Mouse (Mus musculus): ENCODE data around the gene 2700081O15Rik. TPM values are rescaled to one million over a fixed set of nuclear protein-coding genes. Genes with fewer than 3 reads are reported as not detected.
"Not testable (repeated sequence)": the region's sequence is repeated elsewhere in the genome, so short reads cannot be mapped to it uniquely, and the experiment has no call there.

2700081O15Rik gene
- 12.8 and 16.0 TPM in 2 replicates for polyA plus RNA-seq (2015; fragmentation: Nextera tagmentation; extraction: Ambion mirVana)

DNA sequence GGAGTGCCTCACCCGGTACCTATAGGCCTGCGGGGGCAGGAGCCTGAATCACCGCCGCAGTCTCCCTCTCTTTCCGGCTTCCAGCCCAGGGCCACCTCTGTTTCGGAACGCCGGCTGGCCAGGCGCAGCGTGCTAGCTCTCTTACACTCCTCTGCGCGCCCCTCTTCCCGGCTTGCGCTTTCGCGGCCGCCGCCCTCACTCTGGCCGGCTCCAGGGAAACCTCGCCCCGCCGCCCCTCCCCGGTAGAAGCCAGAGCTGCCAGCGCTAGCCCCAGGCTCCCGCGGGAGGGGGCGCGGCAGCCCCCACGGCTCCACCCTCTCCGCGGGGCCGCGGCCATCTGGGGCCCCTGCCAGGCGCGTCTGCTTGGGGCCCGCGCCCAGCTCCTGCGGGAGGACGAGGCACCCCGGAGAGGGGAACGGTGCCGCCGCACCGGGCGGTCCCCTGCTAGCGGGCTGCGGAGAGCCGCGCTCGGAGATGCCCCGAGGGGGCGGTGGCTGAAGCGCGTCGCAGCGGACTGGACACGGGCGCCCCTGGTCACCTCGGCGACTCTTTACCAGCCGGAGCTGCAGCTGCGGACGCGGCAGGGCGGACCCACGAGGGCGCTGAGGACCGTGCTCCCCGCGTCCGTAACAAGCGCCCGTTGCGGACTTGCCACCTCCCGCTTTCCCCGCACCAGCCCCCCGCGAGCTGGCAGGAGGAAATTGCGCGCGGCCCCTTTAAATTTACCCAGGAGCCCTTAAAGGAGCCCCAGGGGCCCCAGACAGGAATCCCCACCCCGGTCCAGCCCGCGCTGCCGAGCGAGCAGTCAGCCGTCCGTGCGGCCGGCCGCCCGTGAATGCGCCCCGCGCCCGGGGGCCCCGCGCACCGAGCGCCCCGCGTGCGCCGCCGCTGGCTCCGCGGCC lies at the start of gene 2700081O15Rik:
2700081O15Rik (plus strand) TSS at position 792 of the 902 bp plus-strand sequence.
- peak within 1 kb of the TSS; percentile 99 for H3K9ac ChIP-seq (replicated peaks)
- H3K4me1 ChIP-seq = peaks cover 48% of the 10 kb centered on the region
- H3K36me3 ChIP-seq = 0 out of 2 replicates have a peak, but pooled peaks cover 7% of the 10 kb centered on the region
- peak within 1 kb of the TSS; percentile 85 for H3K4me2 ChIP-seq
- under 1% methylated on average over 92 of the region's 107 CpGs for WGBS
- H3K4me3 ChIP-seq (replicated peaks) = peak within 1 kb of the TSS; percentile 85
- peak within 1 kb of the TSS; percentile 99 for H3K27ac ChIP-seq (replicated peaks)
- no peaks in the 10 kb centered on the region for H3K9me3 ChIP-seq (replicated peaks)
- H3K27me3 ChIP-seq (replicated peaks) = no peaks in the 10 kb centered on the region
- ATAC-seq (ENCODE audit: low FRiP score) = peak; percentile 51

DNA sequence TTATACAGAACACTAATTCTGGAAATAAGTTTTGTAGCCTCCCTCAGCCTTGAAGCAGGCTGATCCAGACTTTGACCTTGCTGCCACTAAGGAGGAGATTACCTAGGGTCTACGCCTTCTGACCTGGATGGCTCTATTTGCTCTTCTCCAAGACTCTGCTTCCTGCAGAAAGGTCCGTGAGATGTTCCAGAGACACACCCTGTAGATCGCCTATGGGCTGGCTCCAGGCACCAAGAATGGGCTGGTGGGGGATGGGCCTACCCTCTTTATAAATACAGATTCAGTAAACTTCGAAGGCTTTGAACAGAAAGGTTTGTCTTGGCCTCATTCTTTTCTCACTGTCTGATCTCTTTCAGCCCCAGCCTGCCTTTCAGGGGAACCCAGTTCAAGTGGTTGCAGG lies 48.0 kb upstream of the 2700081O15Rik start:
- peaks cover 64% of the 10 kb centered on the region for H3K36me3 ChIP-seq
- H3K9ac ChIP-seq (replicated peaks); H3K9me3 ChIP-seq (replicated peaks); H3K27me3 ChIP-seq (replicated peaks); H3K4me3 ChIP-seq (replicated peaks); H3K27ac ChIP-seq (replicated peaks); H3K4me2 ChIP-seq; H3K4me1 ChIP-seq; ATAC-seq (ENCODE audit: low FRiP score): not testable (repeated sequence)
- 94% methylated on average over 4 of the region's 4 CpGs for whole genome bisulfite sequencing

DNA sequence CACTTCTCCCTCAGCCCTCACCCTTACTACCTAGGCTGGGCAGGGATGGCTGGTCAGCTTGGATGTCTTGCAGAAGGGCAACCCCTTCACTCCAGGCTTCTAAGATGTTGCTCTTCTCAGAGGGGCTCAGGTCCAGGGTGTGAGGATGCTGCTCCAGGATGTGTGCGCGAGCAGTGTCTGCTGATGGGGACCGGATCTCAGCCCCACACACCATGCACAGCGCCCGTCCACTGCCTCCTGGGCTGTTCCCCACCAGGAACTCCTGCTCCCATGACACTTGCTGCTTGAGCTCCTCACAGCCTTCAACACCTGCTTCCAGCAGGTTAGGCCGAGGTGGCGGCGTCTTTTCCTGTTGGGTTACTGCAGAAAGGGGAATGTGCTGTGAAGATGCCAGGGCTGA lies 42.9 kb upstream of the 2700081O15Rik start:
- Histone ChIP-seq H3K4me2 (no peak overlapping the region), H3K36me3 (peaks cover 57% of the 10 kb centered on the region), H3K9me3 (replicated peaks) (no peaks in the 10 kb centered on the region), H3K27ac (replicated peaks) (no peak overlapping the region), H3K27me3 (replicated peaks) (no peaks in the 10 kb centered on the region), H3K4me3 (replicated peaks) (no peak overlapping the region), H3K4me1 (0 out of 2 replicates have a peak, but pooled peaks cover 9% of the 10 kb centered on the region), H3K9ac (replicated peaks) (no peak overlapping the region)
- no peak for ATAC-seq (ENCODE audit: low FRiP score)
- 98% methylated on average over 8 of the region's 8 CpGs for WGBS

DNA sequence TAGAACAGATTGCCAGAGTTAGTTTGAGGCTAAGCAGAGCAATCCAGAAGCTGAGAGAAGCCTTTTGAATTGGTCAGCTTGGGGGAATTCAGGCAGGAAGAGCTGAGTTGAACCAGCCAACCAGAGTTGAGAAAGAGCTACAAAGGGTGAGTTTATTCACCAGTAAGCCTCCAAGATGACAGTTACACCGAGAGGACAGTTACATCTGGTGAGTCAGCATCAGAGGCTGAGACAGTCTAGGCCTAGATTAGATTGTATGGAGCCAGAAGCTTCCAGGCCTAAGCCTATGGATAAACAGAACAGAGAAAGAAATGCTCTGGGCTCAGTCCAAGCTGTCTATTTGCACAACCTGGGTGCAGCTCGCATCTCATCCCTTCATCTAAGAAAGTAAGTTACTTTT lies 39.8 kb upstream of the 2700081O15Rik start:
- 85% methylated on average over 2 of the region's 2 CpGs for WGBS

DNA sequence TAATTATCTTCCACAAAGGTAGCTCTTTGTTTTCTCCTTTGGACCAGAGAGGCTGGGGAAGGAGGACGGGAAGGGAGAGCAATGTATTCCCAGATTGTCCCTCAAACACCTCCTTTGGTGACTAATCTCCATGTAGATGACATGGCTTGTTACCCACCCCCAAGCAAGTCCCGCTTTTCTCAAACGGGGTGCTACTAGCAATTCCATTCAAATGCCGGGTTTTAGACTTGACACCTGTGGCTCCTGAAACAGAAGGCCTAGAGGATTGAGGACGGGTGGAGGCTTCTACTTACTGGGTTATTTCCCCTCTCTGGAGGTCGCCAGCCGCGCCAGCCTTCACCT lies 35.5 kb upstream of the 2700081O15Rik start:
- Histone ChIP-seq H3K9me3 (replicated peaks) (no peaks in the 10 kb centered on the region), H3K36me3 (no peaks in the 10 kb centered on the region), H3K4me3 (replicated peaks) (peak overlapping the region; percentile 89), H3K9ac (replicated peaks) (peak overlapping the region; percentile 91), H3K27me3 (replicated peaks) (no peaks in the 10 kb centered on the region), H3K27ac (replicated peaks) (peak overlapping the region; percentile 97), H3K4me2 (peak overlapping the region; percentile 77), H3K4me1 (peaks cover 48% of the 10 kb centered on the region)
- WGBS = under 1% methylated on average over 8 of the region's 8 CpGs
- ATAC-seq (ENCODE audit: low FRiP score) = no peak

More for the DNA sequence above, 39.8 kb upstream of the 2700081O15Rik start:
- no peak for ATAC-seq (ENCODE audit: low FRiP score)
- Histone ChIP-seq H3K4me2 (no peak overlapping the region), H3K27ac (replicated peaks) (no peak overlapping the region), H3K4me3 (replicated peaks) (no peak overlapping the region), H3K27me3 (replicated peaks) (no peaks in the 10 kb centered on the region), H3K9me3 (replicated peaks) (no peaks in the 10 kb centered on the region), H3K9ac (replicated peaks) (no peak overlapping the region), H3K36me3 (peaks cover 28% of the 10 kb centered on the region), H3K4me1 (peaks cover 33% of the 10 kb centered on the region)

DNA sequence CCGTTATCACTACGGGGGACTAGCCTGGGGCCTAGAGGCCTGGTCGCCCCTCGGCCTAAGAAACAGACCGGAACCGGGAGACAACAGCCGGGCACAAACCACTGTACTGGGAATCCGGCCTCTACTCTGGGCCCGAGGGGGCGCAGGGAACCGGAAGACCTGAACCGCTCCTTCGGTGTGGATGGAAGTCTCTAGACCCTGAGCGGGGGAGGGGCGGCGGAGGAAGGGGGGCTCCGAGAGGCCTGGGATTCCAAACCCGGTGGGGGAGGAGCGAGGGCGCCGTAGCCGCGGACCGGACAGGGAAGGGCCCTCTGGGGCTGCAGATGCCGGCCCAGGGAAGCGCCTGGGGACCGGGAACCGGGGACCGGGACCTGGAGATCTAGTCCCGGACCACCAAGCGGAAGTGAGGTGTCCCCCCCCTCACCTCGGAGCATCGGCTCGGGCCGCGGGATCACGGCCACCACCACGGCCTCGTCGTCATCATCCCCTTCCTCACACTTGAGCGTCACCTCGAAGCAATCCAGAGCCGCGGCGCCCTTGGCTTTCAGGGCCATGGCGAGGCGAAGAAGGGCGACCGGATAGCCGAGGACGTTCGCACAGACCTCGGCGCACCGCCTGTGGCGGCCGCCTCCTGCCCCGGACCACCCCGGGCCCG lies 35.0 kb upstream of the 2700081O15Rik start:
- H3K4me1 ChIP-seq = peaks cover 47% of the 10 kb centered on the region
- ATAC-seq (ENCODE audit: low FRiP score) = peak; percentile 70

DNA sequence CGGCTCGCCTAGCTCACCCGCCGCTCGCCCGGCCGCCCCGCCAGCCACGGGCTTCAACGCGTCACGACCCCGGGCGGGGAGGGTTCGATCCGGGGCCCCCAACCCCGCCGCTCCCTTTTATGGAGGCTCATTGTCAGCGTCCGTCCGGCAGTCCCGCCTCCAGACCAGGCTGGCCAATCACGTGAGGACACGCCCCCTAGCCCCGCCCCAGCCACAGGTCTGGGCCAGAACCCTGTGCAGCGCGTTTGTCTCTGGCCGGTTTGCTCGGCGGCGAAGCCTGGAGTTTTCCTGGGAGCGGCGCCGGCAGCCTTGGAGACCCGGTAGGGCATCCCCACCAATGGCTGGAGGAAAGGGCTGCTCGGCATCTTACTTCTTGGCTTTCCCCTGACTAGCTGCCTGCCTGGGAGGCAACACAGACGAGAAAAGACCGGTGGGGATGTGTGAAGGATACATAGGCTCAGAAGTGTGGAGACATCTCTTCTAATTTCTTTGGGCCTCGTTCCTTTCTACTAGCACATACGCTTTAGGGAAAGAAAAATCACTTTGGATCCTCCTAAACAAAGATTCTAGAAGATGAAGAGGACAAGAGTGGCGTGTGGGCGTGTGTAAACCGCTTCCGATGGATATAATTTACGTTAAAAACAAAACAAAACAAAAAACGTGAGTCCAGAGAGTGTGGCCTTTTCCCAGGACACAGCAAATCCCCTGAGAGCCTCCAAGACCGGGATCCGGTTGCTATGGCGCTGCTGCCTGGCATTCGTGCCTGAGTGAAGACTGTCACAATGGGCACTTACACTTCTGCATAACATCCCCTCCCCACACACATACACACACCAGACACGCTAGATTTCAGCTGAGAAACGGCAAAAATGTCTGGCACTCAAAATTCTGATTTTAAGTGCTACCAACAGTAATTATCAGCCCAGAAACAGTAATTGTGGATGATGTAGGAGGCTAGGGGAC lies 34.2 kb upstream of the 2700081O15Rik start, which contains the start of gene Spindoc:
Spindoc (minus strand) TSS at position 92 of the 963 bp plus-strand sequence.
- no peaks in the 10 kb centered on the region for H3K36me3 ChIP-seq
- H3K4me1 ChIP-seq = peaks cover 44% of the 10 kb centered on the region
- peak within 1 kb of the TSS; percentile 91 for H3K9ac ChIP-seq (replicated peaks)
- H3K27ac ChIP-seq (replicated peaks) = peak within 1 kb of the TSS; percentile 97
- peak within 1 kb of the TSS; percentile 77 for H3K4me2 ChIP-seq
- no peaks in the 10 kb centered on the region for H3K9me3 ChIP-seq (replicated peaks)
- peak; percentile 98 for ATAC-seq (ENCODE audit: low FRiP score)
- H3K4me3 ChIP-seq (replicated peaks) = peak within 1 kb of the TSS; percentile 89
- H3K27me3 ChIP-seq (replicated peaks) = no peaks in the 10 kb centered on the region
- WGBS = under 1% methylated on average over 46 of the region's 52 CpGs

More for the DNA sequence above, 35.0 kb upstream of the 2700081O15Rik start:
- Histone ChIP-seq H3K9me3 (replicated peaks) (no peaks in the 10 kb centered on the region), H3K4me3 (replicated peaks) (peak overlapping the region; percentile 89), H3K9ac (replicated peaks) (peak overlapping the region; percentile 91), H3K4me2 (peak overlapping the region; percentile 77), H3K27me3 (replicated peaks) (no peaks in the 10 kb centered on the region), H3K27ac (replicated peaks) (peak overlapping the region; percentile 97), H3K36me3 (no peaks in the 10 kb centered on the region)
- WGBS = under 1% methylated on average over 54 of the region's 60 CpGs

DNA sequence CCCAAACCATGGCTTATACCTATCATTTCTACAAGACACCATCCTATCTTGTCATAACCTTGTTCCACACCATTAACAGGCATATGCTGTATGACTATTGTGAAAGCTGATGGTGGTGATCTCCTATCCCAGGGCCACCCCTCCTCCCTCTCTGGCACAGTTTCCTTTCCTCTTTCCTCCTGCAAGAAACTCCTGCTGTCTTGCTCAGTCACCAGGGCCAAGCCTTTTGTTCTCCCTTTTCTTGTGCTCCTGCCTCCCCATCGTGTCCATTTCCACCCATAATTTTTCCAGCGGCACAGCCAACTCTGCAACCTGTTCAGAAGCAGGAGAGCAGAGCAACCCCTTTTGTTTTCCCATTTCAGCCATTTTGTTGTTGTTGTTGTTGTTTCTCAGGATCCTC lies 31.4 kb upstream of the 2700081O15Rik start:
- no peak overlapping the region for H3K27ac ChIP-seq (replicated peaks)
- no peak for ATAC-seq (ENCODE audit: low FRiP score)
- no peak overlapping the region for H3K9ac ChIP-seq (replicated peaks)
- H3K4me3 ChIP-seq (replicated peaks) = no peak overlapping the region
- H3K4me1 ChIP-seq = peaks cover 25% of the 10 kb centered on the region
- 38% methylated on average over 2 of the region's 2 CpGs for WGBS
- H3K27me3 ChIP-seq (replicated peaks) = no peaks in the 10 kb centered on the region
- no peak overlapping the region for H3K4me2 ChIP-seq
- H3K9me3 ChIP-seq (replicated peaks) = no peaks in the 10 kb centered on the region
- no peaks in the 10 kb centered on the region for H3K36me3 ChIP-seq

DNA sequence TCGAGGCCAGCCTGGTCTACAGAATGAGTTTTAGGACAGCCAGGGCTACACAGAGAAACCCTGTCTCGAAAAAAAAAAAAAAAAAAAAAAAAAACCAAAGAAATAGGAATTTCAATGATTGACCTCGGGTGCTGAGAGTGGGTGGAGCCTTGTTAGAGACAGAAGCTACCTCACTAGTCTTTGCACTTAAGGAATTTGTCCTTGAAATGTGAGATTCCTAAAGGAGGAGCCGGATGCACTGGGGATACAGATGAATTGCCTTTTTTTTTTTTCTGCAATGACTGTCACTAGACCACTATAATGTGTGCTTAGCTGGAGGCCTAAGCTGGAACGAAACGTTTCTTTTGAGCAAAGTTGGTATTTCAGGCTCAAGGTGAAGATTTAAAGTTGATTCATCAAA lies 28.9 kb upstream of the 2700081O15Rik start:
- Histone ChIP-seq H3K9ac (replicated peaks) (no peak overlapping the region), H3K27ac (replicated peaks) (no peak overlapping the region), H3K27me3 (replicated peaks) (no peaks in the 10 kb centered on the region), H3K4me3 (replicated peaks) (no peak overlapping the region), H3K36me3 (no peaks in the 10 kb centered on the region), H3K4me1 (peaks cover 14% of the 10 kb centered on the region), H3K9me3 (replicated peaks) (no peaks in the 10 kb centered on the region), H3K4me2 (no peak overlapping the region)
- no peak for ATAC-seq (ENCODE audit: low FRiP score)
- WGBS = 91% methylated on average over 6 of the region's 6 CpGs

DNA sequence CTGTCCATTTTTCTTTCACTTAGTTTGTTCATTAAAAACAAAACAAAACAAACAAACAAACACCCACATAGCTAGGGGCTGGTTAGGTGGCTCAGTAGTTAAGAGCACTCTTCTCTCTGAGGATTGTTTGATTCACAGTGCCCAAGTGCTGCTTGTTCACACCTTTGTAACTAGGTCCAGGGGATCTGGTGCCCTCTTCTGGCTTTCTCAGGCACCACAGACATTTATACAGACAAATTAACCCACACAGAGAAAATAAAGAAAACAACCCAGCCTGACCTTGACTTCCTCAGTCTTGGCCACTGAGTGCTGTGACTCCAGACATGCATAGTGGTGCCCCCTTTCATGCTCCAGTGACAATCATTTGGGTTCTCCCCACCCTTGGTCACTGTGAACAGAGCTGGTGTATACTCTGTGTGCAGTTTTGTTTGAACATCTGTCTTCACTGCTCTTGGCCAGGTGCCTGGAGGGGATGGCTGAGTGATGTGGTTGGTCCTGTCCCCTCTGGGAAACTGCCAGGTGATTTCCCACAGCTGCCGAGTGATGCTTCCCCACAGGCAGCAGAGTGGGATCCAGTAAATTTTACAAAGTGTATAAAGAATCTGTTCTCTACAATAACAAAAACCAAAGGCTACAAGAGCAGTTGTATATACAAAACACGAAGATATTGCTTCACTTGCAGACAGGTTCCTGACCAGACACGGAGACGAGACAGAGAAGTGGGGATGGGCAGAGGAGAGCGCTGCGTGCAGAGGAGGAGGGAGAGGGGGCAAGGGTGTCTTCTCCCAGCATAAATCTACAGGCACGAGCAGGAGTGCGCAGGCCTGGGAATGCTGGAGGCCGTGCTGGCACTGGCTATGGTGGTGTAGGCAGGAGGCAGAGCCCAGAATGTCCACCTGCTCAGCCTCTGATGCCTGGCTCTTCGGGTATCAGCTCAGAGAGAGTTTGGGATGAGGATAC lies 20.3 kb upstream of the 2700081O15Rik start:
- 51% methylated on average over 9 of the region's 10 CpGs for WGBS
- not testable (repeated sequence) for H3K4me2 ChIP-seq; H3K9me3 ChIP-seq (replicated peaks); H3K36me3 ChIP-seq; H3K27me3 ChIP-seq (replicated peaks); ATAC-seq (ENCODE audit: low FRiP score); H3K9ac ChIP-seq (replicated peaks); H3K27ac ChIP-seq (replicated peaks); H3K4me3 ChIP-seq (replicated peaks); H3K4me1 ChIP-seq

Data from neural tube, embryonic 15.5 days (tissue).